8 mouse cellular contexts compared by ENCODE assay signal in the genomic region with DNA sequence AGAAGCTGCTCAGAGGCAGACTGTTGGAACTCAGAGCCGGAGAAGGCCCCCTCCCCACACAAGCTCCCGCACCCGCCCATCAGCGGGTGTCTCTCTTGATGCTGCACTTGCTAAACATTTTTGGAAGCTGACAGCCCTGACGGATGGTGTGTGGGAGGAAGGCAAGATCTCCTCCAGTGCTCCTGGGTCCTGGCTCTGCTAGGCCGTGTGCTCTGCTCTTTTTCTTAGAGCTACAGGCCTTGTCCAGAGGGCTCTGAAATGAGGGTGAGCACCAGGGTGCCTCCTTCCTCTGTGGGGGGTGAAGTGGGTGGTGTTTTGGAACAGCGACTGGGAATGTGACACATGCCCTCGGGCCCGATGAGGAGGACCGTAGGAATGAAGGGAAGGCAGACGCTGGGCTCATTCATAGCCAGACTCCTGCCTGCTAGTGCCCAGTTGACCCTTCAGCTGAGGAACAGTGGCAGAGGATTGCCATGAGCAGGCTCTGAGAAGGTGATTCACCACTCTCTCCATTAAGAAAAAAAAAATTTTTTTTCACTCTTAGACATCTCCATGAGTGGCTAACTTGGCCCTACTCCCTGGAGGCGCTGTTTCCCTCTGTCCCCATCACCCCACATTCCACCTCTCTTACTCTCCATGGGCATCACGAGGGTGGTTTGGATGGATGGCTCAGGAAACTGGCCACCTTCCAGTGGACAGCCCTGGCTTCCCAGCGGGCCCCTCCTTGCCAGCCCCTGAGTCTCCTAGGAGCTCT.
DNase-seq lines count a peak whose midpoint lies in the region; ATAC-seq lines count a peak whose summit lies in the region.

No protein-coding gene starts in this region.

- H3K9ac ChIP-seq in hindbrain, embryonic 12.5 days = no peak overlapping the region
- no peak overlapping the region for H3K9ac ChIP-seq in hindbrain, embryonic 11.5 days (ENCODE audit: low read depth, low read length)
- H3K9ac ChIP-seq in kidney, embryonic 16.5 days (replicated peaks; ENCODE audit: low read length) = peak overlapping the region; percentile 37
- no peak overlapping the region; the same call in 1 of the 2 replicates for H3K9ac ChIP-seq in midbrain, embryonic 14.5 days (replicated peaks; ENCODE audit: low read length)

- peak overlapping the region; percentile 99; the same call in 1 of the 2 replicates for H3K4me2 ChIP-seq in hindbrain, embryonic 12.5 days (replicated peaks)
- no peak overlapping the region for H3K4me2 ChIP-seq in hindbrain, embryonic 11.5 days (replicated peaks; ENCODE audit: low read depth, low read length)
- H3K4me2 ChIP-seq in kidney, embryonic 16.5 days (replicated peaks; ENCODE audit: low read depth, low read length) = peak overlapping the region; percentile 98
- H3K4me2 ChIP-seq in midbrain, embryonic 14.5 days (ENCODE audit: low read length) = peak overlapping the region; percentile 99

- no peaks in the 10 kb centered on the region for H3K9me3 ChIP-seq in hindbrain, embryonic 12.5 days (replicated peaks)
- no peaks in the 10 kb centered on the region for H3K9me3 ChIP-seq in hindbrain, embryonic 11.5 days (ENCODE audit: control insufficient read depth, low read length)
- H3K9me3 ChIP-seq in kidney, embryonic 16.5 days (ENCODE audit: low read length) = no peaks in the 10 kb centered on the region
- no peaks in the 10 kb centered on the region for H3K9me3 ChIP-seq in midbrain, embryonic 14.5 days (ENCODE audit: control insufficient read depth, low read length)

- H3K27ac ChIP-seq in hindbrain, embryonic 12.5 days = no peak overlapping the region
- H3K27ac ChIP-seq in hindbrain, embryonic 11.5 days (ENCODE audit: low read depth, low read length) = no peak overlapping the region
- no peak overlapping the region for H3K27ac ChIP-seq in kidney, embryonic 16.5 days (ENCODE audit: low read length)
- H3K27ac ChIP-seq in midbrain, embryonic 14.5 days (replicated peaks; ENCODE audit: low read depth, low read length) = no peak overlapping the region

- H3K4me3 ChIP-seq in hindbrain, embryonic 12.5 days = no peak overlapping the region
- no peak overlapping the region for H3K4me3 ChIP-seq in hindbrain, embryonic 11.5 days (ENCODE audit: low read depth, low read length)
- H3K4me3 ChIP-seq in kidney, embryonic 16.5 days (ENCODE audit: low read length) = peak overlapping the region; percentile 63
- peak overlapping the region; percentile 55 for H3K4me3 ChIP-seq in midbrain, embryonic 14.5 days (replicated peaks; ENCODE audit: low read depth, low read length)

- WGBS in hindbrain, embryonic 12.5 days = 40% methylated on average over 14 of the region's 14 CpGs
- WGBS in hindbrain, embryonic 11.5 days = 38% methylated on average over 14 of the region's 14 CpGs
- 31% methylated on average over 14 of the region's 14 CpGs for WGBS in kidney, embryonic 16.5 days
- 51% methylated on average over 14 of the region's 14 CpGs for WGBS in midbrain, embryonic 14.5 days

- no peak for ATAC-seq in hindbrain, embryonic 12.5 days (ENCODE audit: low FRiP score)
- ATAC-seq in hindbrain, embryonic 11.5 days (ENCODE audit: low FRiP score) = no peak
- 0 out of 2 replicates have a peak, but pooled peaks have one; percentile 7 for ATAC-seq in kidney, embryonic 16.5 days (ENCODE audit: low FRiP score, low TSS enrichment)
- ATAC-seq in midbrain, embryonic 14.5 days (ENCODE audit: low FRiP score, low TSS enrichment) = no peak
- ATAC-seq in inflammation-experienced regulatory T-cells, adult 6 months = no peak

- DNase-seq in hindbrain, embryonic 11.5 days (ENCODE audit: low spot score) = no peak
- DNase-seq in adipocyte (ENCODE audit: low spot score) = peak; percentile 58
- DNase-seq in frontal cortex, postnatal 10 days (ENCODE audit: low spot score in 2 of 2) = peak; percentile 54 to 73
- DNase-seq in midbrain, embryonic 14.5 days = no peak
- no peak for DNase-seq in embryo, embryonic 11 days

- no peaks in the 10 kb centered on the region for H3K36me3 ChIP-seq in hindbrain, embryonic 12.5 days
- H3K36me3 ChIP-seq in hindbrain, embryonic 11.5 days (ENCODE audit: control insufficient read depth, insufficient read depth, low read length) = no peaks in the 10 kb centered on the region
- no peaks in the 10 kb centered on the region for H3K36me3 ChIP-seq in kidney, embryonic 16.5 days (ENCODE audit: insufficient read depth, low read length)
- H3K36me3 ChIP-seq in midbrain, embryonic 14.5 days (ENCODE audit: control insufficient read depth, insufficient read depth, low read length) = no peaks in the 10 kb centered on the region

- peaks cover 29% of the 10 kb centered on the region for H3K27me3 ChIP-seq in hindbrain, embryonic 12.5 days
- peaks cover 25% of the 10 kb centered on the region for H3K27me3 ChIP-seq in hindbrain, embryonic 11.5 days (ENCODE audit: control insufficient read depth, insufficient read depth, low read length)
- peaks cover 21% of the 10 kb centered on the region for H3K27me3 ChIP-seq in kidney, embryonic 16.5 days (ENCODE audit: insufficient read depth, low read length)
- peaks cover 17% of the 10 kb centered on the region; the same call in 1 of the 2 replicates for H3K27me3 ChIP-seq in midbrain, embryonic 14.5 days (ENCODE audit: control insufficient read depth, insufficient read depth, low read length)

- peaks cover 45% of the 10 kb centered on the region for H3K4me1 ChIP-seq in hindbrain, embryonic 12.5 days
- H3K4me1 ChIP-seq in hindbrain, embryonic 11.5 days (replicated peaks; ENCODE audit: control insufficient read depth, insufficient read depth, low read length) = peaks cover 6% of the 10 kb centered on the region
- peaks cover 57% of the 10 kb centered on the region for H3K4me1 ChIP-seq in kidney, embryonic 16.5 days (ENCODE audit: insufficient read depth, low read length)
- H3K4me1 ChIP-seq in midbrain, embryonic 14.5 days (ENCODE audit: control insufficient read depth, insufficient read depth, low read length) = peaks cover 21% of the 10 kb centered on the region

Comparison
In these comparisons a context has a peak if more than half of its experiments do, and no peak if none do; other contexts are left out.
1. H3K4me3 ChIP-seq: peak in kidney, embryonic 16.5 days (single experiment) and midbrain, embryonic 14.5 days (single experiment); none in hindbrain, embryonic 12.5 days (single experiment) and hindbrain, embryonic 11.5 days (single experiment).
2. DNase-seq: peak in adipocyte (single experiment) and frontal cortex, postnatal 10 days (2 of 2); none in hindbrain, embryonic 11.5 days (single experiment), midbrain, embryonic 14.5 days (single experiment) and embryo, embryonic 11 days (single experiment).